Mouse (Mus musculus) cortical plate, adult 2 months (tissue): ENCODE data around the gene Gipc1.

Experiments
- CTCF ChIP-seq: fragments of 200-500 bp; IDR thresholded peaks from 2 replicates; pipeline ENCODE4 v1.5.1; 2011; ENCODE audit warnings: mild to moderate bottlenecking, control low read depth, low read length; ENCODE audit not compliant: insufficient read depth; ENCODE audit errors: extremely low read depth
- POLR2A ChIP-seq: fragments of 200-500 bp; IDR thresholded peaks from 2 replicates; pipeline ENCODE4 v1.6.1; 2011; ENCODE audit warnings: mild to moderate bottlenecking, low read length, control low read depth; ENCODE audit not compliant: insufficient read depth; ENCODE audit errors: extremely low read depth

DNA sequence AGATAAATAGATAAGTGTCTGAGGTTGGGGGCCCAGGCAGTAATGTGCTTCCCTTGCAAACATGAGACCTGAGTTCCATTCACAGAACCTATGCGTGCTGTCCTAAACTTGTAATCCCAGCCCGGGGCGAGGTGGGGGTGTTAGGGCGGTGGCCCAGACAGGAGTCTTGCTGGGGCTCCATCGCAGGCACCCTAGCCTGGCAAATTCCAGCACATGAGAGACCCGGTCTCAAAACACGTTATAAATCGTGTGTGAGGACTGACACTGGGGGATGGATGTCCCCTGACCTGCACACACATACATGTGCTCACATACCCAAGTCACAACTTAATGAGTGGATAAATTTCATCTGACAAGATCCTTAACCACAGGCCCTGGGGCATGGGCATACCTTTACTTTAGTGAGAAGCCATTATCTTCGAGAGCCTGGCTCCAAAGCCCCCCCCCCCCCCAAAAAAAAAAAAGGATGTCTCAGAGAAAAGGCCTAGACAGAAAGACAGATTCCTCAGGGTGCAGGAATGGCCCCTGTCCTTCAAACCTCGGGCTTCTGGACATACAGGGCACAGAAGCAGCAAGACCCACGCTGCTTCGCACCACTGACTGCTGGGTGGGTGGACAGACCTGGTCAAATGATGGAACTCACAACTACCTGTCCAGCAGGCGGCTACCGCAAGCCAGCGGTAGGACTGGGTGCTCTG is 30.6 kb upstream of the Gipc1 start:
- TF ChIP-seq CTCF (no peak), POLR2A (no peak)
